Mouse (Mus musculus): ENCODE data around the gene Ranbp10.
"Not testable (repeated sequence)": the region's sequence is repeated elsewhere in the genome, so short reads cannot be mapped to it uniquely, and the experiment has no call there.

The Ranbp10 gene

GRCm38 (mm10) chr8:105835318-105835717, 8.2 kb upstream of the Ranbp10 start:
- DNase-seq (ENCODE audit: low read depth, low spot score): peak; percentile 90

GRCm38 (mm10) chr8:105833740-105834139, 6.6 kb upstream of the Ranbp10 start:
- not testable (repeated sequence) for DNase-seq (ENCODE audit: low read depth, low spot score)

- DNase-seq (ENCODE audit: low read depth, low spot score): peak; percentile 22
These were observed 771 bp downstream of the Ranbp10 start for GRCm38 (mm10) chr8:105826379-105826778.

- peak; percentile 41 for DNase-seq (ENCODE audit: low read depth, low spot score)
These were observed 1.6 kb downstream of the Ranbp10 start for GRCm38 (mm10) chr8:105825506-105825905.

- DNase-seq (ENCODE audit: low read depth, low spot score): no peak
These were observed 6.2 kb downstream of the Ranbp10 start for GRCm38 (mm10) chr8:105820925-105821324.

GRCm38 (mm10) chr8:105819659-105820058, 7.5 kb downstream of the Ranbp10 start:
- no peak for DNase-seq (ENCODE audit: low read depth, low spot score)

GRCm38 (mm10) chr8:105813241-105813640, 13.9 kb downstream of the Ranbp10 start:
- DNase-seq (ENCODE audit: low read depth, low spot score): no peak

GRCm38 (mm10) chr8:105812511-105812910, 14.6 kb downstream of the Ranbp10 start:
- no peak for DNase-seq (ENCODE audit: low read depth, low spot score)

- DNase-seq (ENCODE audit: low read depth, low spot score): peak; percentile 28
These were observed 15.6 kb downstream of the Ranbp10 start for GRCm38 (mm10) chr8:105811543-105811942.

GRCm38 (mm10) chr8:105811061-105811460, 16.1 kb downstream of the Ranbp10 start:
- DNase-seq (ENCODE audit: low read depth, low spot score): peak; percentile 18

GRCm38 (mm10) chr8:105810245-105810786, 16.8 kb downstream of the Ranbp10 start:
- DNase-seq (ENCODE audit: low read depth, low spot score): peak; percentile 68

GRCm38 (mm10) chr8:105808480-105808879, 18.7 kb downstream of the Ranbp10 start:
- DNase-seq (ENCODE audit: low read depth, low spot score): no peak

GRCm38 (mm10) chr8:105807766-105808165, 19.4 kb downstream of the Ranbp10 start:
- no peak for DNase-seq (ENCODE audit: low read depth, low spot score)

- no peak for DNase-seq (ENCODE audit: low read depth, low spot score)
These were observed 21.2 kb downstream of the Ranbp10 start for GRCm38 (mm10) chr8:105805964-105806363.

GRCm38 (mm10) chr8:105805346-105805745, 21.8 kb downstream of the Ranbp10 start:
- DNase-seq (ENCODE audit: low read depth, low spot score): no peak

GRCm38 (mm10) chr8:105804797-105805196, 22.4 kb downstream of the Ranbp10 start:
- no peak for DNase-seq (ENCODE audit: low read depth, low spot score)

GRCm38 (mm10) chr8:105801153-105801904, 25.8 kb downstream of the Ranbp10 start:
- no peak for DNase-seq (ENCODE audit: low read depth, low spot score)

GRCm38 (mm10) chr8:105799091-105799812, 27.9 kb downstream of the Ranbp10 start:
- DNase-seq (ENCODE audit: low read depth, low spot score): no peak

GRCm38 (mm10) chr8:105798408-105798807, 28.7 kb downstream of the Ranbp10 start:
- no peak for DNase-seq (ENCODE audit: low read depth, low spot score)

- DNase-seq (ENCODE audit: low read depth, low spot score): no peak
These were observed 31.4 kb downstream of the Ranbp10 start for GRCm38 (mm10) chr8:105795785-105796184.

- DNase-seq (ENCODE audit: low read depth, low spot score): no peak
These were observed 33.0 kb downstream of the Ranbp10 start for GRCm38 (mm10) chr8:105794009-105794598.

GRCm38 (mm10) chr8:105793331-105793730, 33.8 kb downstream of the Ranbp10 start:
- no peak for DNase-seq (ENCODE audit: low read depth, low spot score)
